Mouse (Mus musculus): ENCODE results near the gene Wwox.
A peak's percentile ranks its signal among the peaks of the same experiment; 100 is the strongest.

Wwox gene

DNA sequence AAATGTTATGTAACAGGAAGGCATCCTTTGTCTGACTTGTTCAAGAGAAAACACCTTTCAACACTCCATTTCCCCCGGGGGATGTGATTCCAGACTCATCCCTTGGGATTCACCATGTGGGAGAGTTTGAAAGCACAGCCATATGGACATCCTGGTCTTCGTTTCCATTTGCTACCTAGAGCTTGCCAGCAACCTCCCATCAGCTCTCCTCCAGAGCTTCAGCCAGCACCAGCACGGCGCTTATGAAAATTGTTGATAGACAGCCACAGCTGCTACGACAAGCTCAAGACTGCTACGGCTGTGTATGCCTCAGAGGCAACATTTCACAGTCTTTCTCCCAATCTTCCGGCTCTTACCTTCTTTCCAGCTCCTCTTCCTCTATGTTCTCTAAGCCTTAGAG, 484.2 kb downstream of the Wwox start:
- peak; percentile 54 for DNase-seq

DNA sequence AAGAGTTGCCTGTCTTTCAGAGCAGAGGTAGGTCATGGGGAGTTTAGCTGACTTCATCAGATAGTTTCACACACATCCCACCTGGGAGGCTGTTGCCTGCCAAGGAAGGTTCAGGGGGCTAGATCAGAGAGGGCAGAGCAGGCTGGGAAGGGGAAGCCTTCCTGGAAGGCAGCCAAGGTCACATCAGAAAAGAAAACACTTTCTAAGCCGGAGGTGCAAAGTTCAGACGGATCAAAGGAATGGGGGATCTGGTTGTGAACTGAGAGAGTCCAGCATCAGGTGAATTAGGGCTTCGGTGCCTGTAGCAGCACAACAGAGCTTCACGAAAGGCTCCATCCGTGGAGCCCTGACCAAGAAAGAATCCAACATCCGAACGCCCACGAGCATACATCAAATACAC, 488.0 kb downstream of the Wwox start:
- DNase-seq = no peak

DNA sequence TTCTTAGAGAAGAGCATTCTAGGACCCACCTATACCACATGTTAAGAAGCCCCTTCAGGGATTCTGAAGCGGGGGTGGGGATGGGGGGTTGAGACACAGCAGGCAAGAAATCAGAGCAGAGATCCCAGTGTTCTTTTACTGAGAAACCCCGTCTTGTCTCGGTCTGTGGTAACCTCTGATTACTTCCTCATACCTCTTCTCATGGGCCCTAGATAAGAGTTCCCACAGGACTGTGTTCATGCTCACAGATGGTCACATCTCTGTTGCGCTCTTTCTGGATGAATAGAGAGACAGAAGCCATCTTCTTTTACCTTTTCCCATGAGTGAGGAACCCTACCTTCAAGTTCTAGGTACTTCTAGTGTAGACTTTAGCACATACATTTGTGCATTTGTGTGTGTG, 488.5 kb downstream of the Wwox start:
- DNase-seq = no peak

DNA sequence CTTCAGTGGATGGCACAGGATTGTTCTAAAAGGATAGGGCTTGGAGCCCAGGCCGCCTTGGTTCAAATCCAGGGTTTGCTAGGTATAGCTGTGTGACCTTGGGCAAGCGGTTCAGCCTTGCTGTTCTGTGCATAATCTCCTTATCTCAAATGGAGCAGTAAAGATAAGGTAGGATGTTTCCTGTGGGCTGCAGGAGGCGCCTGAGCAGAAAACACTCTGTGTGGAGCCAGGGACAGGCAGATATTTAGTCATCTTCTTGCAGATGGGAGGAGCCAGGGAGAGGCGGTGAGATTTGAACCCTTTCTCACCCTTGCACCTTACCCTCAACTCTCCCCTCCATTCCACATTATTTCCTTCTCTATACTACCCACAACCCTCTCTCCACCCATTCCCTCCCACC, 490.1 kb downstream of the Wwox start:
- no peak for DNase-seq

DNA sequence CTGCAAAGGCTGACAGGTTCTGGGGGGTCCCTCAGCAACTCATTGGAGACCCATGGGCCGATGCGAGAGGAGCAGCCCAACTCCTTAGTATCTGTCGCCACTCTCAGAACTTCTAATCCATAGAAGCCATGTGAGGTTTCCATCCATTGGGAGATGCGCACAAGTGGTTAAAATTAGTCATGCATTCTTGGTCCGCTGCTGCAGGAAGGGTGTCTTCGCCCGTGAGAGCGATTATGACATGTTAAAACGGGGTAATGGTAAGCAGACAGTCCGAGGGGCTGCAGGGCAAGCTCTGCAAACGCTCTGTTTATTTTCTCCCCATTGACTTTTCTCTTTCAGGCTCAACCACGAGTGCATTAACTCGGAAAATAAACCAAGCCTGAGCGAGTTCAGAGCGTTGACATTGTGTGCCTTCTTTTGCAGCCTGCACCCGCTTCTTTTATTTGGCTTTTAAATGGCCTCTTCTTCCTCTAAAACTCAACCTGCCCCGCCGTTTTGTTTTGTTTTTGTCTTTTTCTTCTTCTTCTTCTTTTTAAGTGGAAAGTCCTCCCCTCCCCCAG, 492.7 kb downstream of the Wwox start:
- DNase-seq = no peak

DNA sequence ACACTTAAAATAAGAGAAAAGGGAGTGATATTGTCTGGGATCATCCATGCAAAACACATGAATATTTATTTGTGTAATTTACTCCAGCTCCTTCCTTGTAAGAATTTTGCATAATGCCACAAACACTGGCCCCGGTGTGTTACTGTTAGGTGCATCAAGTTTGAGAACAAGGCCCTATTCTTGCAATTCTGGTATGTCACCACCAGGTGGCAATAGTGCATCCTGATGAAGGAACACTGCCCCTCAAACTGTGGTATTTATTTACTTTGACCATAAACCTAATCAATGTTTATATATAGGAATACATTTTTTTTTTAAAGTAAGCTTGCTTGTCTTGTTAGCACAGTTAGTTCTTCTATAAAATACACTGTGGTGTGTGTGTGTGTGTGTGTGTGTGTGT, 493.8 kb downstream of the Wwox start:
- DNase-seq = no peak

DNA sequence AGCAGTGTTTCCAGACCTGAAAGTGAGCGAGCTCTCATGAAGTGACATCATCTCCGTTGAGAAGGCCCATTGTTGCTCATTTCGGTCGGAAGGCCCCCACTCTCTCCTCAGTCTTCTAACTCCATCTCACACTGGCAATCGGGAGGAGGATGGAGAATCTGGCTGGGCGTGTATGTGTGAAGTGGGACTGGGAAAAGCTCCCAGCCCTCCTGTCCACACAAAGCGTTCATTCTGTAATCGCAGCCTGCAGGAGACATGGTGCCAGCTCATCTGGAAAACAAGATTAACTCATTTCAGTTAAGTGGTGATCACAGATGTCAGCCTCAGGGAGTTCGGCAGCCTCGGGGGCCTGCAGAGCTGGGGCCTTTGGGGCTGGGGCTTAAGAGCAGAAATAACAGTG, 497.4 kb downstream of the Wwox start:
- peak; percentile 10 for DNase-seq

DNA sequence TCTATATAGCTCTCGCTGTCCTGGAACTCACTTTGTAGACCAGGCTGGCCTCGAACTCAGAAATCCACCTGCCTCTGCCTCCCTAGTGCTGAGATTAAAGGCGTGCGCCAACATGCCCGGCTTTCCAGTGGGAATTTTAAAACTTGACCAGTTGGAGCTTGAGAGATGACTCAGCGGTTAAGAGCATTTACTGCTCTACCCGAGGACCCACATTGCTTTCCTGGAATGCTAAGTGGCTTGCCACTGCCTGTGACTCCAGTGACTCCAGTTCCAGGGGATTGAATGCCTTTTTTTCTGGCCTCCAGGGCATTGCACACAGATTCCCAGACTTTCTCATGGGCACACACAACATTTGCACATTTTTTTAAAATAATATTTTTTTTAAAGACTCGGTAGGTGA, 499.9 kb downstream of the Wwox start:
- DNase-seq = no peak

DNA sequence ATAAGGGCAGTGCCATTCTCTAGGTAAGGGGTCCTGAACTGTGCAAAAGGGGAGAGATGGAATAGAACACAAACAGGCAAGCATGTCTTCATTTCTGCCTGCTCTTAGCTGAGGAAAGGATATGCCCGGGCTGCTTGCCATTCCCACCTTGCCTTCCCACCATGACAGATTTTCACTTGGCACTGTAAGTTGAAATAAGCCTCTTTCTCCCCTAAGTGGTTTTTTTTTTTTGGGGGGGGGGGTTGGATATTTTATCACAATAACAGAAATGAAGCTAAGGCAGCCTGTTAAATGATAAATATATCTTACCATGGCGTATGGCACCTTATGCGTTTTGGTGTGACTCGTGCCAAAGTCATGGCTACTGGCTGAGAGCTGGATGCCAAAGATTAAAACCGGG, 501.6 kb downstream of the Wwox start:
- no peak for DNase-seq

DNA sequence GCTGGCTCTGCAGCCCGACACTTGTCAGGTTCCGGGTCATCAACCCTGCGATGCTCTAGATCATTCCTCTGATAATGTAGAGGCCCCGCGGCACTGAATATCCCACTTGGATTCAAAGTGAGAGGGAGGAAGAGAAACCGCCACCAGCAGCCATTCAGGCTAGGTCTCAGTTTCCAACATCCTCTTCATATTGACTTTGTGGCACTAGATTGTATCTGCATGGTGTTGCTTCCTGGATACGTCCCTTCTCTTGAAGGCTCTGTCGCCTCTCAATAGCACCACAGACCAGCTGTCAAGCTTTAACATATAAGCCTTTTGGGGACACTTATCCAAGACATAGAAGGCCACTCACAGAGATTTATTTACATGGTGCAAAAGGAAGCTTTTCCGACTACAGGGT, 502.2 kb downstream of the Wwox start:
- DNase-seq = no peak

DNA sequence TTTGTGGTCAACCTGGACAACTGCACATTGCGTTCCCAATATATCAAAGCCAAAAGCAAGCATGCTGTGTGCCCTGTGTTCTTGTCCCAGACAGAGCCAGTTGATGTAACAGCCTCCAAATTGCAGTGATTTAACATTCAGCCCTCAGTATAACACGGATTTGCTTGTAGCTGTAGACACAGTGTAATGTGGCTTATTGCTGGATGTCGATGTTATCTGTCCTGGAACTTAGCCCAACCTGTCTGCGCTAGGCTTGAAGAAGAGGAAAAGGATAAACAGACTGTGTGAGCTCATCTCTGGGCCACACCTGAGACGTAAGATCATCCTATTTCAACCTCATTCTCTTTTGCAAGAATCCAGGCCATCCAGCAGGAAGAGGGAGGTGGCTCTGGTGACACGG, 508.5 kb downstream of the Wwox start:
- DNase-seq = no peak

DNA sequence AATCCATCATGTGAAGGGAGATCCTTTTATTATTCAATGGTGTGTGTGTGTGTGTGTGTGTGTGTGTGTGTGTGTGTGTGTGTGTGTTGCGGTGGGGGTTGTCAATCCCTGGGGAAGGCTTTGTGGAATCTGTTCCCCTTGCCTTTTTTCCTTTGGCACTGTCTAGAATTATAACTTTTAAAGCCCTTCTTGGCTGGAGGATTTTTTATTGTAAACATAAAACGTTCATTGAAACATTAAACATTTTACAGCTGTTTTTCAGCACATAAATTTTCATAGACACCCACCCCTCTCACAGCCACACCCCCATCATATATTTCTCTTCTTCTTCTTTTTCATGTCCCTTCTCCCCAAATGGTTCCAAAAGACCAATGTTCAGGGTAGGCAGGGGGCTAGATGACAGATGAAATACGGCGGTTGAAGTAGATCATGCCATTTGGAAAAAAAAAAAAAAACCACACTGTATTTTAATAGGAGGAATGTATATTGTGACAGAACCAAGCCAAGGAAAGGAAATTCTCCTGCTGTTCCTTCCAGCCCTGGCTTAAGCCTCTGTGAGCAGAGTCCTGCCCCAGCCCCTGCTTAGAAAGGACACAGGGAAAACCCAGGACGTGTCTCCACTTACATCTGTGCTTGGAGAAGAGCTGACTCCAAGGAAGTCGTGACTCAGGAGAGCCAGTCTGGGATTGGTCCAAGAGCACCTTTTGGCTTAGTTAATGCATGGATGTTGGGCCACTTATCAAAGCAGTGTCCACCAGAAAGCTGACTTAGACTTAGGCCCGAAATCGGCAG, 517.1 kb downstream of the Wwox start:
- no peak for DNase-seq

DNA sequence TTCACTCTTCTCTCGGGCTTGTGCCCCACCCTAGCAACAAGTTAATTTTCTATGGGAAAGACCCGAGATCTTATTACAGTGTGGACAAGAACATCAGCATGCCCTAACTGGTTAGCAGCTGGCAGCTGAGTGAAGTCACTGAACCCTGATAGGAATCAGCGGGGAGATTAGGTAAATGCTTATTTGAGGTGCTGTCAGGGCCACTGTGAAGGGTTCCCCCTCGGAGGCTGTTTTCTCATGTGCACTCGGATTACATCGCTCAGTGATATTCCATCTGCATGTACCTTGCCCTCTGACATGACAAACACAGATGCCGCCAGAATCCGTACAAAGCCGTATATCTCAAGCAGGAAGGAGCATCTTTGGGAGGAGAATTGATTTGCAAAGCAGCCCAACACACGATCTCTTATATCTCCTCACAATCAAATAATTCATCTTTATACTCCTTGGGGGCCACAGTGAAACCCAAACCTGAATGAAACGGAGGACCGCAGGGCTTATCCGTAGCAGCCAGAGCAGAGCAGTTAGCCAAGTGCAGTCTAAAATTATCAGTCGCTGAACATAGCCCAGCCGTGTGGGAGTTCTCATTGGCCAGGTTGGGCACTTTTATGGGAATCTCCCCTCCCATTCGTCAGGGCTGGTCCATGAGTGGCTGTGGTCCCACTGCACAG, 519.1 kb downstream of the Wwox start:
- DNase-seq = no peak

DNA sequence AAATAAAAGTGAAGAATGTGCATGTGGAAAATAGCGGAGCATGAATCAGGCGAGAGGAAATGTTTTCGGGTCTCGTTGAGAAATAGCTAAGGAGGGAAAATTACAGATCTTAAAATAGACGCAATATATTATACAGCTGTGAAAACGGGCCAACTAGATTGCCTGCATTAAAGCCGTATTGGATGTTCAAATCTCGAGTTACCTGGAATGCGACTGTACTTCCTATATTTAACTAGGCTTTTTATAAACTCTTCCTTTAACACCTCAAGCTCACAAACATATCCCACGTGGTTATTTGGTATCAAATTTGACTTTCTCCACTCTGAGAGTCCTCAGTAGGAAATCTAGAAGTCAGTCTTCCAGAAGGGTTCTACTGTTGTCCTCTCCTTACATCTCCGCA, 520.0 kb downstream of the Wwox start:
- no peak for DNase-seq

DNA sequence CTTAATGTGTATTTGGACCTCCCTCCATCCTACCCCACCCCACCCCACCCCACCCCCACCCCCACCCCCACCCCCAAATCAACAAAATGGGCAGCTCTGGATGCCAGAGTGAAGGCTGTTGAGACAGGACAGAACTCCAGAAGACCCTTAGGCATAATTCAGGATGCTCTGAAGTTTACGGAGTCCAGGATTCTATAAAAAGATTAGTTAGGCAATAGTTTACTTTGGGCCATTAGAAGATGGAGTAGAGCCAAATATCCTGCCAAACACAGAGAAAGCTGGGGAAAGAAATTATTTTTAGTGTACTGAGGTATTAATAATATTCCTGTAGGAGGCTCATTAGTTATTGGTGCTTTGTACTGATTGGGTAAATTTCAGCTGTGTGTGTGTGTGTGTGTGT, 523.0 kb downstream of the Wwox start:
- DNase-seq = no peak

DNA sequence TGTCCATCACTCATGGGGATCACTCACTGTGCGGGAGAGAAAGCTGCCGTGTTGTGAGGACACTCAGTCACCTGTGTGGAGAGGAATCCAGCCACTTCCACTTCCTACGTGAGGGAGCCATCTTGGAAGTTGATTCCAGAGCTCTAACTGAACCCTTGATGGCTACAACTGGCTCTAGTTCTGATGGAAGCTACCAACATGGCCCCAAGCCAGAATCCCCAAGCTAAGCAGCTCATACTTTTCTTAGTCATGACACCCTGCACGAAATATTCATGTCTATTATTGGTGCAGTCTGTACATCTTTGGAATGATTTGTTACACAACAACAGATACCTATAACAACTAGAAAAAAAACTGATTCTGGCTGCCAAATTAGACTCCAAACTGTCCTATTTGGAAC, 523.8 kb downstream of the Wwox start:
- no peak for DNase-seq

DNA sequence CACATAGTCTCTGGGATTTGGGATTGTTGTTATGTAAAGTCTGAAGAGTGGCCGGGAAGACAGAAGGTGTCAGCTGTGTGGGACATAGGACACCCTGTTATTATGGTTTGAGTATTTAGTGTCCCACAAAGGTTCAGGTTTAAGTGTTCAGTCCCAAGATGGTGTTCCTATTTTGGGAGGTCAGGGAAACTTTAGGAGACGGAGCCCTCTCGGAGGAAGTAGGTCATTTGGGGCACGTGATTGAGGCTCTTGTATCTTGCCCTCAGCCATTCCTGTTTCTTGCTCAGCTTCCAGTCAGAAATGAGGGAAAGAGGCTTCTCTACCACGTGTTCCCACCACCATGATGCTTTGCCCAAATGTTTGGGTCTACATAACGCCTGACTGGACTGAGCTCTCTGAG, 524.8 kb downstream of the Wwox start:
- no peak for DNase-seq

DNA sequence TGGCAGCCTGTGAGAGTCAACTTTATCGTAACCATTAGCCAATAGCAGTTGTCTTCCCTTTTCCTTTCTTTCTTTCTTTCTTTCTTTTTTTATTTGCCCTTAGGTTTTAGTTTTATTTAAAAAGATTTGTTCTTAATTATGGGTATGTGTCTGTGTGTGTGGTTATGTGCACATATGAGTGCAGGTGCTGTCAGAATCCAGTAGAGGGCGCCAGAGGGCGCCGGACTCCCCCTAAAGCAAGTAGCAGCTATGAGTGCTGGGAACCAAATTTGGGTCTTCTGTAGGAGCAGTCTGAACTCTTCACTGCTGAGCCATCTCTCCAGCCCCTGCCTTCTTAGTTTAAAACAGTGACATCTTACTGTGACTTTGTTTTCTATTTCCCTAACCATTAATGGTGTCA, 529.4 kb downstream of the Wwox start:
- no peak for DNase-seq

DNA sequence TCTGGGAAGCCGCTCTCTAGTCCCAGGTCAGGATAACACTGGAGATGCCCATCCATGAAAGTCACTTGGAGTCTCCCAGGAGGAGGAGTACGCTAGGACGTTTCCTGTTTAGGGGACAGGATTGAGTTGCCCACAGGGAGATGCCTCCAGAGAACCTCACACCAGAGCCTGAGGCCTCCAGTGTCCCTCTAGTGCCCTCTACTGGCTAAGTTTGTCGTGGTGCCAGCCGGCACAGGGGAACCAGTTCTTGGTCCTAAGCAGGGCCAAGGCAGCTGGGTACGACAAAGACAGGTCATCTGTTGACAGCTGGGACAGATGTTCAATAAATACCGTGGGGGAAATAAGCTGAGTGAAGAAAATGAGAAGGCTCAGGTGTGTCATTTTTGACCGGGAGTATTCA, 531.9 kb downstream of the Wwox start:
- peak; percentile 69 for DNase-seq

DNA sequence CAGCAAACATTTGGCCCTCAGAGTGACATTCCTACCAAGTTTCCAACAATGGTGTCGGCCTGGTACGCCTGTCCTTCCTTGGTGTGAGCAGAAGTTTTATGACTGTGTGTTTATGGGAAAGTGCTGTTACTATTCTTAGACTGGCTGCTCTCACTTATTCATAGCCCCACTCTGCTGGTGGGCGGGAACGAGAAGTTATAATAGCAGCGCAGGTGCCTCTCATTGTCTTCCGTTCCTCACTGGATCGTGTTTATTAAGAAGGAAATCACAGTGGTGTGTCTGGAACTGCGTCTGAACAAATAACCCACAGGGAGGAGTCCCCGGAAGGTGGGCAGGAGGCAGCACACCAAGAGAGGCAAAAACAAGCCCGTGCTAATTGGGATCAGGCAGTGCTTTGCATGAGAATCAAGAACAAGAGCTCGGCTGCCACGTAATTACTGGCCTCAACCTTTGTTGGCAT, 533.6 kb downstream of the Wwox start:
- peak; percentile 24 for DNase-seq

DNA sequence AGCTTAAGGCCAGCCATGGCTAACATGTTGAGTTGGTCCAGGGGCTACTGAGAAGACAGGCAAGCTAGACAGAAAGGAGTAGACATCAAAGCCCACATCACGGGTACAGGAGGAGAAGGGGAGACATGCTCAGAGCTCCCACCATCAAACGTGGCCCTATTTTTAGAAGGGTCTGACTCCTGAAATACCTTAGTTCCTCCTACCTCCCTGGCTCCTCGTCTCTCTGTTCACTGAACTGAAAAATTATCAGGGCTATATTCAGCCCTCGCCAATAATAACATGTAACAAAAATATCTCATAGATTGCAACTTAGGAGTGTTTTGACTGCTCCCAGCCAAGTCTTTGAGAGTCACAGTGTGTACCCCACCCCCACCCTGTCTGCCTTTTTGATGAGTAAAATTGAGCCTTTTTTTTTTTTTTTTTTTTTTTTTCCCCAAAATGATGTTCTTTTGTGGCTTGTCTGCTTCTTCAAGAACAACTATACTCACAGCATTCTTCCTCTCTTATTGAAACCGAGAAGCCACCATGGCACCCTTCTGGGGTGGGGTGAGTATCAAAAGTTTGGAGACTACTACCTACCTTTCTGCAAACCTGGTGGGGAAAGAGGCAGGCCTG, 535.0 kb downstream of the Wwox start:
- DNase-seq = no peak

DNA sequence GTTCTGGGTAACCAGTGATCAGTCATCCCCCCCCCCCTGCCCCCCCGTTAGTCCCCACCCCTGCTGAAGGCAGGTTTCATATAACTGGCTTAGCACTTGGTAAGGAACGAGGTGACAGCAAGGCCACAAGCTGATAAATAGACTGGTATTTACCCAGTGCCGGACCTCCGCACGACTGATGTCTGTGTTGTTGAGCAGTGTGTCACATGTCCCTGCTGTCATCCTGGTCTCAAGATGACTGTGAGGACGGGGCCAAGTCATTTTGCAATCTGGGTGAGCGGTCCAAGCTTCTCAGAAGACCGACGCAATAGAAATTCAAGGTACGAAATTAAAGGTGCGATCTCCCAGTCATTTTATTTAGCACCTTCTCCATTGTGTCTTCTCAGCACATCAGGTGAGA, 538.3 kb downstream of the Wwox start:
- DNase-seq = no peak

DNA sequence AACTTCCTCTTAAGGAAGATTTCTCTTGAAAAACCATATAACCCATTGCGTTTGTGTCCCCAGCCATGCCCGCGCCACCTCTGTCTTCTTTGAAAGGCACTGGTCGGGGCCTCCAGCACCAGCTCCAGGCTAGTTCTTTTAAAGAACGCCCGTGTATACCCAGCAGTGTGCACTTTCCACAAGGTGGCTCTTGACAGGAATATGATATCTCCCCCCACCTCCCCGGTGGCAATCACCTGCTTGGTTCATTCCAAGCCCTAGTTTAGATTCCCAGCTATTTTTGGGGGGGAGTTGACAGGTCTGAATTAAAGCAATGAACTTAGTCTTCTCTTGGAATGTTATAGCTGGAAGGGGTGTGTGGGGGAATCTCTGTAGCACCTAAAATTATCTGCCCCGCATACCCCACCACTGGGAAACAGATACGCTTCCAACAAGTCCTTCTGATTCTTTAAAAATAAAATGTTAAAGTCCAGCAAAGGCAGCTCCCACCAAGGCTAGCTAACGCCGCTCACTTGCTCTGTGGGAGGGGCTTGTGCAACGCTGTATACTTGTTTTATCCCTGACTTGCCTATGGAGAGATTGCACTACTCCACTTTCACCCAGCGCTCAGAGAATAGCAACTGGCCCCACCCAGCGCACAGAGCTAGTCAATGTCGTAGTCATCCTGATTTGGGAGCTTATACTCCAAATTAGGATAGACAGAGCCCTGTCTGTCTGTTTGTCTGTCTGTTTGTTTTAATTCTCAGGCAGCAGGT, 538.9 kb downstream of the Wwox start:
- no peak for DNase-seq

Data from right cerebral cortex, adult 18-20 months (tissue).